Mouse (Mus musculus): ENCODE measurements around the gene Ing3. TPM values are rescaled to one million over a fixed set of nuclear protein-coding genes. Genes with fewer than 3 reads are reported as not detected.

Gene Ing3
- polyA plus RNA-seq, 1 experiment, result 15.9 TPM

GRCm38 (mm10) chr6:21989081-21989480 lies 39.7 kb downstream of the Ing3 start:
- Histone ChIP-seq H3K4me1 (replicated peaks; ENCODE audit: control insufficient read depth, insufficient read depth, low read length) (no peaks in the 10 kb centered on the region), H3K27me3 (ENCODE audit: control insufficient read depth, insufficient read depth, low read length) (peaks cover 9% of the 10 kb centered on the region), H3K27ac (ENCODE audit: control insufficient read depth, insufficient read depth, low read length) (no peak overlapping the region), H3K36me3 (ENCODE audit: control insufficient read depth, insufficient read depth, low read length) (no peaks in the 10 kb centered on the region), H3K4me3 (ENCODE audit: control insufficient read depth, insufficient read depth, low read length) (no peak overlapping the region)
- TF ChIP-seq POLR2A (IDR thresholded peaks at IDR 0.05; ENCODE audit: control insufficient read depth, extremely low read depth, insufficient read depth, low read length, poor library complexity) (no peak), CTCF (IDR thresholded peaks at IDR 0.05; ENCODE audit: borderline replicate concordance, control insufficient read depth, extremely low read depth, insufficient read depth, low read length, poor library complexity) (no peak)
- WGBS, result 89% methylated on average over 4 of the region's 4 CpGs
- no peak for DNase-seq

GRCm38 (mm10) chr6:21990181-21991135 lies 41.1 kb downstream of the Ing3 start:
- WGBS, result 87% methylated on average over 9 of the region's 9 CpGs
- DNase-seq, result no peak
- Histone ChIP-seq H3K27ac (ENCODE audit: control insufficient read depth, insufficient read depth, low read length) (no peak overlapping the region), H3K4me1 (replicated peaks; ENCODE audit: control insufficient read depth, insufficient read depth, low read length) (no peaks in the 10 kb centered on the region), H3K27me3 (ENCODE audit: control insufficient read depth, insufficient read depth, low read length) (peaks cover 9% of the 10 kb centered on the region), H3K4me3 (ENCODE audit: control insufficient read depth, insufficient read depth, low read length) (no peak overlapping the region), H3K36me3 (ENCODE audit: control insufficient read depth, insufficient read depth, low read length) (no peaks in the 10 kb centered on the region)
- TF ChIP-seq POLR2A (IDR thresholded peaks at IDR 0.05; ENCODE audit: control insufficient read depth, extremely low read depth, insufficient read depth, low read length, poor library complexity) (no peak), CTCF (IDR thresholded peaks at IDR 0.05; ENCODE audit: borderline replicate concordance, control insufficient read depth, extremely low read depth, insufficient read depth, low read length, poor library complexity) (no peak)

DNA sequence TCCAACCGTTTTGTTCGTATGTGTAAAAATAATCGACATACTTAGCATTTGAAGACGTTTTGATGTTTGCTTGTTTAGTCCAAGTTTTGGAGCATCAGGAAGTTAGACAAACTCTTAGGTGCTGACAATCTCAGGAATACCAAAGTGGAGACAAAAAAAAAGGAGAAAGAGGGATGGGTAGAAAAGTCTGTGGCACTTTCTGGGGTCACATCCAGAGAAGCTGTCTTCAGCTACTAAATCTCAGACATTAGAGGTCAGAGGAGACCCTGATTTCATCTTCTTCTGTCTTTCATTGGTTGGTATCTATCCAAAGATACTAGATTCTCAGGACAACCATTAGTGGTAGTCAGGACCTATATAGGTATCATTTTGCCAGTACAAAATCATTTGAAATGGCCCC lies 41.8 kb downstream of the Ing3 start:
- no peak for DNase-seq
- Histone ChIP-seq H3K4me3 (ENCODE audit: control insufficient read depth, insufficient read depth, low read length) (no peak overlapping the region), H3K4me1 (replicated peaks; ENCODE audit: control insufficient read depth, insufficient read depth, low read length) (no peaks in the 10 kb centered on the region), H3K27ac (ENCODE audit: control insufficient read depth, insufficient read depth, low read length) (no peak overlapping the region), H3K27me3 (ENCODE audit: control insufficient read depth, insufficient read depth, low read length) (peaks cover 5% of the 10 kb centered on the region), H3K36me3 (ENCODE audit: control insufficient read depth, insufficient read depth, low read length) (no peaks in the 10 kb centered on the region)
- 92% methylated on average over 4 of the region's 4 CpGs for WGBS
- TF ChIP-seq CTCF (IDR thresholded peaks at IDR 0.05; ENCODE audit: borderline replicate concordance, control insufficient read depth, extremely low read depth, insufficient read depth, low read length, poor library complexity) (no peak), POLR2A (IDR thresholded peaks at IDR 0.05; ENCODE audit: control insufficient read depth, extremely low read depth, insufficient read depth, low read length, poor library complexity) (no peak)

DNA sequence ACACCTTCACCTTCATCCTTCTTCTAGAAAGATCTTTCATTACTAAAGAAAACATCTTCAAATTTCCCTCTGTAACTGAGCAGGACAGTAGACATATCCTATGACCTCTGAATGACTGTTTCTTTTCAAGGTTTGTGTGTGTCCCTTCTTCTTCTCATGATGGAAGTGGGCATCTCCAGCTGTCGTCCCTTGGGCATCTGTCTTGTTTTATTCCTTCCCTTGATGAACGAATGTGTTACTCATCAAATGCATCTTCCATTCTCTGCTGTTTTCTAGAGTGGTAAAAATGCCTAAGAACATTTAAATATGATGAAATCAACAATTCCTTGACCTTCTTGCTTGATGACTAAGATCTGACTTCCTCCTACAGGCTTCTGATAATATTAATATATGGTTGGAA lies 43.7 kb downstream of the Ing3 start:
- no peaks in the 10 kb centered on the region; the same call in 1 of the 2 replicates for H3K27me3 ChIP-seq (ENCODE audit: control insufficient read depth, insufficient read depth, low read length)
- no peaks in the 10 kb centered on the region for H3K4me1 ChIP-seq (replicated peaks; ENCODE audit: control insufficient read depth, insufficient read depth, low read length)
- no peak overlapping the region for H3K27ac ChIP-seq (ENCODE audit: control insufficient read depth, insufficient read depth, low read length)
- WGBS, result 87% methylated on average over 2 of the region's 2 CpGs
- no peak overlapping the region for H3K4me3 ChIP-seq (ENCODE audit: control insufficient read depth, insufficient read depth, low read length)
- DNase-seq, result no peak
- TF ChIP-seq CTCF (IDR thresholded peaks at IDR 0.05; ENCODE audit: borderline replicate concordance, control insufficient read depth, extremely low read depth, insufficient read depth, low read length, poor library complexity) (no peak), POLR2A (IDR thresholded peaks at IDR 0.05; ENCODE audit: control insufficient read depth, extremely low read depth, insufficient read depth, low read length, poor library complexity) (no peak)
- no peaks in the 10 kb centered on the region for H3K36me3 ChIP-seq (ENCODE audit: control insufficient read depth, insufficient read depth, low read length)

GRCm38 (mm10) chr6:21998131-21998530 lies 48.8 kb downstream of the Ing3 start:
- WGBS, result 79% methylated on average over 4 of the region's 4 CpGs
- Histone ChIP-seq H3K4me3 (ENCODE audit: control insufficient read depth, insufficient read depth, low read length) (no peak overlapping the region), H3K36me3 (ENCODE audit: control insufficient read depth, insufficient read depth, low read length) (no peaks in the 10 kb centered on the region), H3K4me1 (replicated peaks; ENCODE audit: control insufficient read depth, insufficient read depth, low read length) (no peaks in the 10 kb centered on the region), H3K27me3 (ENCODE audit: control insufficient read depth, insufficient read depth, low read length) (no peaks in the 10 kb centered on the region), H3K27ac (ENCODE audit: control insufficient read depth, insufficient read depth, low read length) (no peak overlapping the region)
- TF ChIP-seq POLR2A (IDR thresholded peaks at IDR 0.05; ENCODE audit: control insufficient read depth, extremely low read depth, insufficient read depth, low read length, poor library complexity) (no peak), CTCF (IDR thresholded peaks at IDR 0.05; ENCODE audit: borderline replicate concordance, control insufficient read depth, extremely low read depth, insufficient read depth, low read length, poor library complexity) (no peak)
- no peak for DNase-seq

DNA sequence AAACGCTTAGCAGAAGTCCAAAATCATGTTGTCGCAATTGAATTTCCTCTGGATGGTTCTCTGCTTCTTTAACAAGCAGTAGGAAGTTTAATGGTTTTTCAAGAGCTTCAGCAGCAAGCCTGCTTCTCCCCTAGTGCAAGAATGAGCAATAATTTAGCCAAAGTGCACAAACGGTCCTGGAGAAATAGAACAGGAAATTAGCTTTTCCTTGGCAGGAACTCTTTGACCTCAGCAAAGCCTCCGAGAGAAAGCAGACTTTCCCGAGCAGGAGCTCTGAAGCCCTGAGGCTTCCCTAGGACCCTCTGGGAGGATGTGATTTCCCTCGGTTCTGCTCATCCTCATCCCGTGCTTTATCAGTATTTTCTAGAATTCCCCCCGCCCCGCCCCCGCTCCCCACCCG lies 49.7 kb downstream of the Ing3 start:
- Histone ChIP-seq H3K27ac (ENCODE audit: control insufficient read depth, insufficient read depth, low read length) (no peak overlapping the region), H3K4me3 (ENCODE audit: control insufficient read depth, insufficient read depth, low read length) (no peak overlapping the region), H3K27me3 (ENCODE audit: control insufficient read depth, insufficient read depth, low read length) (no peaks in the 10 kb centered on the region), H3K36me3 (ENCODE audit: control insufficient read depth, insufficient read depth, low read length) (no peaks in the 10 kb centered on the region), H3K4me1 (replicated peaks; ENCODE audit: control insufficient read depth, insufficient read depth, low read length) (no peaks in the 10 kb centered on the region)
- no peak for DNase-seq
- TF ChIP-seq POLR2A (IDR thresholded peaks at IDR 0.05; ENCODE audit: control insufficient read depth, extremely low read depth, insufficient read depth, low read length, poor library complexity) (no peak), CTCF (IDR thresholded peaks at IDR 0.05; ENCODE audit: borderline replicate concordance, control insufficient read depth, extremely low read depth, insufficient read depth, low read length, poor library complexity) (no peak)
- 32% methylated on average over 11 of the region's 11 CpGs for WGBS

All from thymus, adult 2 months (tissue).